Mouse (Mus musculus) limb, embryonic 14.5 days (tissue): Measurements from ENCODE around the gene Zfp398. TPM values are rescaled to one million over a fixed set of nuclear protein-coding genes. Genes with fewer than 3 reads are reported as not detected.

Source experiments
- ATAC-seq: fragments of 200-750 bp; cut with Nextera tagmentation; 2 replicates; pipeline ENCODE4 v1.8.0; 2017; ENCODE audit warnings: low read depth, moderate number of reproducible peaks, moderate TSS enrichment; ENCODE audit not compliant: low FRiP score
- DNase-seq: peaks from one replicate; pipeline ENCODE4 v3.0.0-alpha.2; 2015; ENCODE audit warnings: low spot score
- H3K27ac ChIP-seq: fragments of 300-500 bp; sonication (generic); replicated peaks from 2 replicates; pipeline ENCODE4 v1.5.1; 2014; ENCODE audit warnings: low read depth, mild to moderate bottlenecking, low read length, moderate library complexity, mixed read lengths
- H3K27me3 ChIP-seq: fragments of 300-500 bp; sonication (generic); 2 replicates; pipeline ENCODE4 v1.6.1; 2014; ENCODE audit warnings: low read length, mixed read lengths; ENCODE audit not compliant: control insufficient read depth, insufficient read depth
- H3K36me3 ChIP-seq: fragments of 300-500 bp; sonication (generic); 2 replicates; pipeline ENCODE4 v1.6.1; 2014; ENCODE audit warnings: mild to moderate bottlenecking, low read length, moderate library complexity, mixed read lengths; ENCODE audit not compliant: control insufficient read depth, insufficient read depth
- H3K4me1 ChIP-seq: fragments of 300-500 bp; sonication (generic); 2 replicates; pipeline ENCODE4 v1.6.1; 2014; ENCODE audit warnings: antibody characterized with exemption, low read length, mixed read lengths; ENCODE audit not compliant: control insufficient read depth, insufficient read depth
- H3K4me2 ChIP-seq: fragments of 300-500 bp; sonication (generic); replicated peaks from 2 replicates; pipeline ENCODE4 v1.6.1; 2014; ENCODE audit warnings: low read depth, mild to moderate bottlenecking, low read length, moderate library complexity; ENCODE audit not compliant: severe bottlenecking
- H3K4me3 ChIP-seq: fragments of 300-500 bp; sonication (generic); replicated peaks from 2 replicates; pipeline ENCODE4 v1.5.1; 2014; ENCODE audit warnings: low read length
- H3K9ac ChIP-seq: fragments of 300-500 bp; sonication (generic); 2 replicates; pipeline ENCODE4 v1.6.1; 2014; ENCODE audit warnings: mild to moderate bottlenecking, low read depth, low read length, moderate library complexity; ENCODE audit not compliant: severe bottlenecking
- H3K9me3 ChIP-seq: fragments of 300-500 bp; sonication (generic); 2 replicates; pipeline ENCODE4 v1.6.1; 2016; ENCODE audit warnings: low read length; ENCODE audit not compliant: control insufficient read depth
- POLR2A ChIP-seq: fragments of 200-500 bp; IDR thresholded peaks from 2 replicates; pipeline ENCODE4 v1.8.0; 2012; ENCODE audit warnings: inconsistent platforms, mild to moderate bottlenecking, moderate library complexity, borderline replicate concordance; ENCODE audit not compliant: insufficient read depth, insufficient read length; ENCODE audit errors: extremely low read depth
- WGBS: fragments of 180-500 bp; shearing (Covaris S2); extraction: QIAGEN DNeasy Blood & Tissue Kit; methylation state at CpG from one replicate; pipeline ENCODE4 v1.1.7; 2014; 5-methylcytosine and 5-hydroxymethylcytosine counted together
- polyA plus RNA-seq, 2 experiments: library from polyadenylated mRNA; depleted of rRNA in 1 of 2; stranded (reverse) in 1 of 2; unstranded in 1 of 2; fragments of >200 nt; fragmentation: Nextera tagmentation in 1 of 2; extraction: Ambion mirVana in 1 of 2; gene quantifications; 2 replicates each; pipeline versions ENCODE4 v1.2.1 to v1.2.3; 2012 to 2014

Gene Zfp398
- polyA plus RNA-seq, 2 experiments, result 10.4 to 11.7 TPM

DNA sequence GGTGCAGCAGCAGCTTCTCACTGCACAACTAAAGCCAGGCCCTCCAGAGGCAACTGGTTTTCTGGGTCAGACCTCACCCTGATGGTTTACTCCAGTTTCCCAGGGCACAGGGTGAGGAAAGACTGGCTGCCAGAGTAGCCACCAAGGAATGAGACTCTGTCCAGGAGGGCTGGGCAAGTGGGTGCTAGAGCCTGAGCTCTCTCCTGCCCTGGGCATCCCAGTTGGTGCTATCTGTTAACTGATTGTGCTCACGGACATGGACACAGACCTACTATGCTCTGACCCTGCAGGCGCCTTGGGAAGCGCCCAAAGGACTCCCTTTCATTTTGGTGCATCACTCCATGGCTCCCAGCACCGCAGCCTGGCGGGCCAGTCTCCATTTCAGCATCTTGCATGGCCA lies 70.9 kb downstream of the Zfp398 start:
- WGBS, result 88% methylated on average over 5 of the region's 5 CpGs
- Histone ChIP-seq H3K4me2 (no peak overlapping the region), H3K4me3 (no peak overlapping the region), H3K9ac (no peak overlapping the region), H3K27me3 (no peaks in the 10 kb centered on the region), H3K27ac (no peak overlapping the region), H3K36me3 (peaks cover 68% of the 10 kb centered on the region), H3K4me1 (no peaks in the 10 kb centered on the region), H3K9me3 (no peaks in the 10 kb centered on the region)
- DNase-seq, result no peak
- no peak for ATAC-seq
- no peak for TF ChIP-seq POLR2A

DNA sequence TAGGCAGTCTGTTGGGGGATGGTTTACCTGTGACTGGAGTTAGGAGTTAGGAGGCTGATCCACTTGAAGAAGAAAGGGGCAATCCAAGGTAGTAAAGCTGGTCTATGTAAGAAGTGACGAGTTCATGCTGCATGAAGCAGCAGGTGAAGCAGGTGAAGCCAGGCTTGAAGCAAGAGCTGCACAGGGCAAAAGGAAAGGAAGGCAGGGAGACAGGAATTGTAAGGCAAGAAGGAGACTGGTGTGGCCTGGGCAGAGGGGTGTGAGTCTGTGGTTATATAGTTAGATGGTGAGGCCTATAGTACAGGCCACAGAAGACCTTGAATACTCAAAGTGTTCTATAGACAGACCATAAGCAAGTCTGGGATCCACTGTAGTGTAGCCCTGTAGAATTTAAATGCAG lies 73.5 kb downstream of the Zfp398 start:
- no peaks in the 10 kb centered on the region for H3K9me3 ChIP-seq
- peaks cover 43% of the 10 kb centered on the region for H3K36me3 ChIP-seq
- no peak overlapping the region for H3K9ac ChIP-seq
- ATAC-seq (no peak), DNase-seq (no peak)
- H3K4me1 ChIP-seq, result no peaks in the 10 kb centered on the region
- no peaks in the 10 kb centered on the region for H3K27me3 ChIP-seq
- H3K27ac ChIP-seq, result no peak overlapping the region
- WGBS, result 74% methylated on average over 1 of the region's 1 CpGs
- H3K4me2 ChIP-seq, result no peak overlapping the region
- no peak overlapping the region for H3K4me3 ChIP-seq
- TF ChIP-seq POLR2A, result no peak

DNA sequence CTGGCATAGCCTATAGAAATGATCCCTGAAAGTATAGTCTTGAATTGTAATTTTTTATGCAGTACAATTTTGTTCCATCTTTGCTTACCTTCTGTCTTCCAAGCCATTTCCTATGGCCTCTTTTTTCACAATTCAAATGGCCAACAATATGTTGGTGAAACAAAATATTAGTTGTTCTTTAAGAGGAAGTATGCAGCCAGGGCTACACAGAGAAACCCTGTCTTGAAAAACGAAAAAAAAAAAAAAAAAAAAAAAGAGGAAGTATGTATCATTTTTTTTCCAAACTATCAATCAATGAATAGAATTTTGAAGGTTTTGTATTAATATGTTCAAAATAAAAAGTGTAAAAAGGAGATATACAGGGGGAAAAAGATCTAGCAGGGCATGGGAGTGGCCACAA lies 76.2 kb downstream of the Zfp398 start:
- no peak overlapping the region for H3K27ac ChIP-seq
- no peak overlapping the region for H3K4me3 ChIP-seq
- H3K36me3 ChIP-seq, result peaks cover 16% of the 10 kb centered on the region
- no peaks in the 10 kb centered on the region for H3K4me1 ChIP-seq
- H3K9me3 ChIP-seq, result no peaks in the 10 kb centered on the region
- no peak for TF ChIP-seq POLR2A
- no peaks in the 10 kb centered on the region for H3K27me3 ChIP-seq
- 78% methylated on average over 1 of the region's 1 CpGs for WGBS
- ATAC-seq (no peak), DNase-seq (no peak)
- no peak overlapping the region for H3K4me2 ChIP-seq
- H3K9ac ChIP-seq, result no peak overlapping the region

DNA sequence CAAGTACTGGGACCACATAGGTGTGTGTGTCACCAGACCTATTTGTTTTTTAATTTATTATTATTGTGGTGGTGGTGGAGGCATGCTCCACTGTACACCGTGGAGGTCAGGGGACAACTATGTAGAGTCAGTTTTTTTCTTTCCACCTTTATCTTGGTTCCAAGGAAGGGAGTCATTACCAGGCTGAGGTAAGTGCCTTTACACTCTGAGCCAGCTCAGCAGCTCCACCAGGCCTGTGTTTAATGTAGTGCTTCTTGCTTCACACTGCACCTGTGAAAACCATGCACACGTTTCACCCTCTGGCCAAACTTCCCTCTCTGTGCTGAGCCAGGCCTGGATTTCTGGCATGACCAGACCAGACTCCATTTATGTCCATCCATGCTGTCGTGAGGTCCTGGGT lies 77.5 kb downstream of the Zfp398 start:
- no peak for ATAC-seq
- Histone ChIP-seq H3K27ac (no peak overlapping the region), H3K9ac (no peak overlapping the region), H3K36me3 (peaks cover 3% of the 10 kb centered on the region; the same call in 1 of the 2 replicates), H3K4me3 (no peak overlapping the region), H3K27me3 (no peaks in the 10 kb centered on the region), H3K4me2 (no peak overlapping the region), H3K9me3 (no peaks in the 10 kb centered on the region), H3K4me1 (no peaks in the 10 kb centered on the region)
- TF ChIP-seq POLR2A, result no peak
- WGBS, result 45% methylated on average over 3 of the region's 3 CpGs
- DNase-seq, result no peak

DNA sequence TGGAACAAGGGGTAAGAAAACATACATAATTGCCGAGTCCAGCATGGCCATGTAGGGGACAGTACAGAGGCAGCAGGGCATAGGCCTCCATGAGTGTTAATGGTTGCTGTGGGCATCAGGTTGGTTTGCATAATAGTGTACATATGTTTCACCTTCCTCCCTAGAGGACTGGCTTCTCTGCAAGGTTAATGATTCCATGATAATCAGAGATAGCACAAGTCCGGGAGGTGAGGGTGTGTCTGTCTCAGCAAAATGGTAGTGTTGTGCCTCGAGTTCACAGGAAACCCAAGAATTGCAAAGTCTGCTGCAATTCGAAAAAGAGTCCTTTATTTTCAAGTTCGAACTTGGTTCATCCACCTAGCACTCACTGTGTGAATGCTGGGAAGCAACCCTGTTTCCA lies 81.6 kb downstream of the Zfp398 start:
- H3K27me3 ChIP-seq, result no peaks in the 10 kb centered on the region
- H3K27ac ChIP-seq, result no peak overlapping the region
- H3K4me3 ChIP-seq, result no peak overlapping the region
- no peak for ATAC-seq
- TF ChIP-seq POLR2A, result no peak
- no peak for DNase-seq
- H3K4me1 ChIP-seq, result peaks cover 8% of the 10 kb centered on the region
- no peak overlapping the region for H3K4me2 ChIP-seq
- 73% methylated on average over 5 of the region's 5 CpGs for WGBS
- no peaks in the 10 kb centered on the region for H3K9me3 ChIP-seq
- H3K36me3 ChIP-seq, result no peaks in the 10 kb centered on the region
- no peak overlapping the region for H3K9ac ChIP-seq

DNA sequence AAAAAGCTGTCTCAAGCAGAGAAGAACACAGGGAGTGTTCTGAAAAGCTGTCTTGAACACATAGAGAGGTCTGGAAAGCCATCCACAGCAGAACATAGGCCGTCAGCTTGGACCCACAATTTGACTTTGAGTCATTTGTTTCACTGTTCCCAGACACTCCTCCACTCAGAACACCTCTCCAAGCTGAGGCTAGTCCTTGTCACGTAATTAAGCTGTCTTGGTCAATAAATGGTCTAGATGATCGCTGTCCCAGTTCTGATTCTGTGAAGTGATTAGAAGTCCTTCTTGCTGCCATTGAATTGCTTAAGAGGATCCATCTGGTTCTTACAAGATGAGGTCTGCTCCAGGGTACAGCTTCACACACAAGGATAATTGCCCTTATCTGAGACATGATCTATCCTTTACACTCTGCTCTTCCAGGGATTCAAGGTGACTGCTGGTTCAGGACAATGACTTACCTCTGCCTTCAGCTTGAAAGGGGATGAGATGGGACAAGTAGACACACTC lies 83.4 kb downstream of the Zfp398 start:
- Histone ChIP-seq H3K4me3 (no peak overlapping the region), H3K4me2 (no peak overlapping the region), H3K9ac (no peak overlapping the region), H3K27me3 (no peaks in the 10 kb centered on the region), H3K36me3 (no peaks in the 10 kb centered on the region), H3K27ac (no peak overlapping the region), H3K4me1 (peaks cover 11% of the 10 kb centered on the region), H3K9me3 (no peaks in the 10 kb centered on the region)
- no peak for ATAC-seq
- DNase-seq, result no peak
- WGBS, result 61% methylated on average over 3 of the region's 3 CpGs
- TF ChIP-seq POLR2A, result no peak
